Mouse (Mus musculus) kidney, adult 8-10 months (tissue): ENCODE measurements around the gene Fxyd7.

ENCODE experiments used
- DNase-seq, 2 experiments: peaks; one replicate each; pipeline ENCODE4 v3.0.0; 2022

Gene Fxyd7

DNA sequence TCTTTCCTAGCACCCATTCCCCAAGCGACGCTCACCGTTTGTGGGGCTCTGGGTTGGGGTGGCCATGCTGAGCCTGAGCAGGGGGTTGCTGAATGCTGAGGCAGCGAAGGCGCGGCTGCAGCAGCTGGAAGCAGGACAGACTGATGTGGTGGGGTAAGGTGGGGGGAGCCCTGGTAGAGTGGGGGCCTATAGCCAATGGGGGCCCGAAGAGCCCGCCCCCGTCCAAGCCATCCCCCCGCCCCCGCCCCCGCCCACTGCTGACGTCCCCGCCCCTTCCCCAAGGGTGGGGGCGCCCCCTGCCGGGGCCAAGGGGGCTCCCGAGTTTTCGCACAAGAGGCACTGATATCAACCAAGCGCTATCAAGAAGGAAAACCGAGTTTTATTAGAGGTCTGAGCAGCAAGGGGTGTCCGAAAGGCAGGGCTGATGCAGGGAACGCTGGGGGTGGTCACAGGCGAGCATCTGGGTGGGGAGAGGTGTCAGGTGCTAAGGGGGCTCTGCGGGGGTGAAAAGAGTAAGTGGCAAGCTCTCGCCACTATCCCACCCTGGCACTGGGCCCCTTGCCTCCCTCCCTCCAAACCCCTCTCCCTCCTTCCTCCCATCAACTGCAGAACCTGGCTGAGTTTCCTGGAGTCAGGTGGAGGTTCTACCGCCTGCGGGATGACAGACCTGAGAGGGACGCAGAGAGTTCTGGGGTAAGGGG is at the start of gene Fxyd7:
Gene Fxyd7, minus strand, starts transcription at position 147 of the 701 bp plus-strand sequence.
- no peak for DNase-seq

DNA sequence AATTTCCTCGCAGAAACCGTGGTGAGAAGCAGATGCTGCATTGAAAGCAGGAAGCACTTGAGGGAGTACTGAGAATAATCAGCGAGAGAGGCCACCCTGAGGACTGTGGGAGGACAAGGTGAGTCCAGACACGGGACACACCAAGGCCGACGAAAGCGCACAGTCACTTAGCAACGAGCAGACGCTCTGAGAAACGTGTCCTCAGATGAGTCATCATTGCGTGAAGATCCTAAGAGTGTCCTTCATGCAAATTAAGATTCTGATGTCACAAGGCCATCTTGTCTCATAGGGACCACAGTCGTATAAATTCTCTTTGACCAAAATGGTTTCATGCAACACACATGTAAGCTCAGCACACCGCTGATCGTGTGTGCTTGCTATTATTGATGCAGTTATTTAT is 49.5 kb upstream of the Fxyd7 start:
- DNase-seq, result no peak

DNA sequence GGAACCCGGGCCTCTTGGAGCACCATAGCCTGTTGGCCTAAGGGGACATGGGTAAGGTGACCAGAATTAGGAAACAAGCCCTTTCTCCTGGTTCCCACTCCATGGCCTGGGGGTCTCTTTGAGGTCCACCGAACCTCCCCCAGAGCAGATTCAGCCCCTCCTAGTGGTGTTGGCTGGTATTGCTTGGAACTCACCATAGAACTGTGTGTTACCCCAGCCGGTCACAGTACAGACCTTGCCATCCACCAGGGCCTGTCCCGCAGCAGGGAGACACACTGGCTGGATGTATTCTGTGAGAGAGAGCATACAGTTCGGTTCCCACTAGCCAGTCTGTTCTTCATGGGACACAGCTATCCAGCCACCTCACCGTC is 48.3 kb upstream of the Fxyd7 start:
- no peak for DNase-seq

DNA sequence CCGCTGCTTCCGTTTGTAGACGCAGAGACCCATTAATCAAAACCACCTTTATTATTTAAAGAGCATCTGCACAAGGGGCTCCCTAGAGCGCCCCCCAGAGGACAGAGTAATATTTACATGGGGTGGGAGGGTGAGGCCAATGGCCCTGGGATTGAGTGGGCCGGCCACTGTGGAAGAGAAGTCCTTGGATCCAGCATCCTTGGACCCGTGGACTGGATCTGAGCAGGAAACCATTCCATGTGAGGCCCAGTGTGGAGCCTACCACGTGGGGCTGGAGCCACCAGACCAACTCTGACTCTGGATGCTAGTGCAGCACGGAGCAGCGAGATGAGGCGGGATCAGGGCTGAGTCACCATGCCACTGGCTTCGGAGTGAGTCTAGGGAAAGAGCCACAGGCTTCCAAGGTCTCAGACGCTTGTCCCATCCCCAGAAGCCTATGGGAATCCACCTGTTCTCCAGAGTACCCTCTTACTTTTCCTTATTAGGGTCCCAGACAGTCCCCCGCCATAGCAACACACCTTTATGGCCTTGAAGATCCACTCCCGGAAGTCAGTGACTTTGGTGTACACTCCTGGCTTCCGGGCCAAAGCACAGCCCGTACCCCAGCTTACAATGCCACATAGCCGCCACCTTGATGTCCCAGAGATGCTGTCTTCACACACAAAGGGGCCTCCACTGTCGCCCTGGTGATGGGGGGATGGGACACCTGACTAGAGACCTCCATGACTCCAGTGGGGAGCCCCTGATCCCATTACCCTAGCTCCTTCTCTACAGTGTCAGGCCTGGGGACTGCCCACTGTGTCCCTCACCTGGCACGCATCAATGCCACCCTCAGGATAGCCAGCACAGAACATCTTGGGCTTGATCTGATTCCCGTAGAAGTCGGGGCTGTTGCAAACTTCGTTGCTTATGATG is 47.7 kb upstream of the Fxyd7 start:
- peak in 1 of 2 experiments; percentile 44 for DNase-seq

DNA sequence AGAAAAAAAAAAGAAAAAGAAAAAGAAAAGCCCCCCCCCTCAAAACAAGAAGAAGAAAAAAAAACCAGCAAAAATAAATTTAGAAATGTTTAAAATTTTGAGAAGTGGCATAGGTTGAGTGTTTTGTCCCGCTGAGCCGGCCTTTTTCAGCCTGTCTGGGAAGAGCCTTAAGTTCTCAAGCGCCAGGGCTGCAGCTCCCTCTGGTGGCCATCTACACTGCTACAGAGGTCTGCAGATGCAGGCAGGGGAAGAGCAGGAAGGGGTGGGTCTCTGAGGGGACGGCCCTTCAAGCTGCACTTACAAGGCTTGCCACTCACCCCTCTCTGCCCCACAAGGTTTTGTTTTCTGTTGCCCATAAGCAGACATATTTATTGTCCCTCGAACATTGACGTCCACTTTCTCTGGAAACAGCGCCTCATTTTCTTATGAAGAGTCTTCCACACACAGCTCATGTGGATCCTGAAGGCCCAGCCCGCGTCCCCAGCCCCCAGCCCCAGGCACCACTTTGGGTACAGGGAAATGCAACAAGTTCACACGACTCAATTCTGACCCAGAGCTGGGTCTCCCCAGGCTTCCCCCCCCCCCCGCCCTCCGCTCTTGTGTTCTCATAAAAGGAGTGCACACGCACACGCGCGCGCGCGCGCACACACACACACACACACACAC is 46.4 kb upstream of the Fxyd7 start:
- DNase-seq, result peak; percentile 85 to 92

DNA sequence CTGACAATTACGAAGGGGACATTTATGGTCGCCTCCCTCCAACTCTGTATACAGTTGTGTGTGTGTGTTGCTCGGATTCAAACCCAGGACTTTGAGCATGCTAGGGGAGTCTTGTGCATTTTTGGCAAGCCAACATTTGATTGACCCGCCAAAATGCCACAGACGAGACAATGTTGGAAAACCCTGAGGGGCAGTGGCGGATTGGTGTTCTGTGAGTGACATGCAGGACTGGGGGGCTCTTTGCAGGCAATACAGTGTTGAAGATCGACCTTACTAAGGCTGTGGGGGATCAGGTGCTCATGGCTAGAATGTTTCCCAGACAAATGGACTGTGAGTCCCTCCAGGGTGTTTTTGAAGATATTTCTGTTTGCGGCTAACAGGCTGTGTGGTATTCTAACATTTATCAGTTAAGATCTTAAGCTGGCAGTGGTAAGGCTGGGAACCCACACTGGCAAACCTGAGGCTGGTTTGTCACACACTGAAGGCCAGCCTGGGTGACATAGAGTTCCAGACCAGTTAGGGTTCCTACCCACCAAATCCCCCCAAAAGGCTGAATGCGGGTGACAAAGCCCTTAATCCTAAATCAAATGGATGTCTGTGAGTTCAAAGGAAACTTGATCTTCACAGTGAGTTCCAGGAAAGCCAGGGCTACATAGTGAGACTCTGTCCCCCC is 45.8 kb upstream of the Fxyd7 start:
- DNase-seq, result no peak

DNA sequence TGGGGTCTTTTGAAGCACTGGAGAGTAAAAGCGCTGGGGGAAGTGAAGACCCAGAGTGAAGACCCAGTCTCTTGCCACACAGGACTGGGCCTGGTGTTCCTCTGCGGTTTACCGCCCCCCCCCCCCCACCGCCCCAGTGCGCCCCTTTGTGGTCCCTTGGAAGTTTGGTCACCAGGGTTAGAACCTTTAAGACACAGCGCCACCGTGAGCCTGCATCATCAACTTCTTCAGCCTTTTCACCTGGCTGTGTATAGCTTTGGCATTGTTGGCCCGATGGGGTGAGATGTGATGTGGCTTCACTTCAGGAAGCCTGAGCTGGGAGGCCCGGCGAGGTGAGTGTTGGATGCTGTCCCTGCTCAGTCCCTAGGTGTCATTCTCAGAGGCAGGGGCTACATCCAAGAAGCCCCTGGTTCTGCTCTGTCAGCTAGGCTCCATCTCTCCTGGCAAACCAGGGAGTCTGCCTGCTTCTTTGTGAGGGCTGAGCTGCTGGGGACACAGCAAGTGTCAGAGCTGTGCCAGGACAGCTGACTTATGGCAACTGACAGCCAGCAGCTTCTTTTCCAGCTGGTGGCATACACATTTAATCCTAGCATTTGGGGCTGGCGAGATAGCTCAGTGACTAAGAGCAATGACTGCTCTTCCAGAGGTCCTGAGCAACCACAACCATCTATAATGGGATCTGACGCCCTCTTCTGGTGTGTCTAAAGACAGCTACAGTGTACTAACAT is 43.7 kb upstream of the Fxyd7 start:
- DNase-seq, result no peak

DNA sequence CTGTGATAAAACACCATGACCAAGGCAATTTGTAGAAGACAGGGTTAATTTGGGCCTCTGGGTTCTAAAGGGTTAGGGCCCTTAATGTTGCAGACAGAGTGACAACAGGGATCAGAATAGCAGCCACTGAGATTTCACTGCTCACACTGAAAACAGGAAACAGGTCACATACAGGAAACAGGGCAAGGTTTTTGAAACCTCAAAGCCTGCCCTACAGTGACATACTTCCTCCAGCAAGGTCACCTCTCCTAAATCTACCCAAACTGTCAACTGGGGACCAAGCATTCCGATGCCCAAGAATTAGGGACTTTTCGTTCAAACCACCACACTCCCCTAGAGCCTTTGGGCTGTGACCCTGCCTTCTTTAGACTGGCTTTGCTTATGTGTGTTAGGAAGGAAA is 38.5 kb upstream of the Fxyd7 start:
- no peak for DNase-seq

DNA sequence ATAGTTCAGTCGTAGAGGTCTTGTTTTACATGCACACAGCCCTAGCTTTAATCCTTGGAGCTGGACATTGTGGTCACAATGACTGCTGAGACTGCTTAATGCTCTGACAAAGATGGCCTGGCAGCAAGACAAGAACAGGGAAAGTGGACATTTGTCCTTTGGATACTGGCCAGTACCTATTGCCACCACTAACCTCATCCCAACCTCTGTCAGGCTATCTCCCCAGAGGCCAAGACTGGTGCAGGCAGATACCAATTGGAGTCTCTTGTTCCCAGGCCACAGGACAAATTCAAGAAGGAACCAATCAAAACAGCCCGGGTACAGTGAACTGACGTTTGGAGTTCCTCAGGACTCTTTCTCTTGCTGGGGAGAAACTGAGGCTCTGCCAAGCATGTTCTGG is 36.9 kb upstream of the Fxyd7 start:
- no peak for DNase-seq

DNA sequence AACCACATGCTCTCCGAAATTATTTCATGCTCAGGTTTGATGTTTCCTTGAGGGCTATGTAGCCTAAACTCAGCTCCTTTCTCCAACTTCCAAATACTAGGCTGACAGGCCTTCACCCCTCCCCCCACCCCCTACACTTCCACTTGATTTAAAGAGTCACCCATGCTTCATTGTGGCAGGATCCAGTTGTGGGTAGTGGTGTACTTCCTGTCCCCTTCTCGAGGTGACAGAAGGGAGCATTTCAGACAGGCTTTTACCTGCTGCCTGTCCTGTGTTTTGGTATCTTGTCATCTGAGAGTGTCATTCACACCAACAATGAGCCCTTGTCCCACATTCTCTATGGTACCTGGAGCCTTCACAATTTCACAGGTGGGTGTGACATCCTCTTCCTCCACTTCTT is 36.0 kb upstream of the Fxyd7 start:
- no peak for DNase-seq

DNA sequence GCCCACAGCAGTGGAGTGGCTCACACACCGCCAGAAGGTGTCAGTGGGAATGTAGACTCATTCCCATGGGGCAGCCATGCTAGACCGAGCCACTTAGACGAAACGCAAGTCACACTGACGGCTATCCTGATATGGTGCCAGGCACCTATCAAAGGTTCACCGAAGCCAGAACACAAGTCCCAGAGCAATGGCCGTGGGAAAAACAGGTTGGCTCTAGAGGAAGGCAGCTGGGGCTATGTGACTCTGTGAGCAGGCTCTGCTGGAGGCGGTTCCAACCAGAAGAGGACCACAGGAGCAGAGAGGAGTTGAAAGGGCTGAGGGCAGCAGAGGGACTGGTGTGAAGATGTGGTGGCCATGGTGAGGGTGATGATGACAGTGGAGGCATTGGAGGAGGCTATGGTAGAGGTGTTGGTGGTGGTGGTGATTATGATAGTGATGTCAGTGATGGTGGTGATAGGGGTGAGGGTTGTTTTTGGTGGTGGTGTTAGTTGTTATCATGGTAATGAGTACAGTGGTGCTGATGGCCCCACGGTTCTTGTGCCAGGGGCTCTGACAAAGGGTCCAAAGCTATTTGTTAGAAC is 35.0 kb upstream of the Fxyd7 start:
- DNase-seq, result no peak

DNA sequence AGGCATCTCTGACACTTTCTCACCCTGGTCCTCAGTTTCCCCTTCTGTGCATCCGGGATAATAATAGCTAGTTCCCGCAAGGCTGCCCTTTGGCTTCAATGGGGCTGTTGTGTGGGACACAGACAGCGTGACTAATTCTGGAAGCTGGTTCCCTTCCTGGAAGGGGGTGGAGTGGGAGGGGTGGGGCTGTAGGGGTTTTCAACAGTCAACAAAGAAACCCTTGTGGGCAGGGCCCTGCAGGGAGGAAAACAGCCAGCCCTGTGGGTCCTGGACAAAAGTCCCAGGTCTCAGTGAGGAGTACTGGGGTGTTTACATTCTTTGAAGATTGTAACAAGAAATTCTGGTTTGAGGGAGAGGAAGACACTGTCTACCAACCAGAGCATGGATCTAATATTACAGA is 33.9 kb upstream of the Fxyd7 start:
- no peak for DNase-seq

DNA sequence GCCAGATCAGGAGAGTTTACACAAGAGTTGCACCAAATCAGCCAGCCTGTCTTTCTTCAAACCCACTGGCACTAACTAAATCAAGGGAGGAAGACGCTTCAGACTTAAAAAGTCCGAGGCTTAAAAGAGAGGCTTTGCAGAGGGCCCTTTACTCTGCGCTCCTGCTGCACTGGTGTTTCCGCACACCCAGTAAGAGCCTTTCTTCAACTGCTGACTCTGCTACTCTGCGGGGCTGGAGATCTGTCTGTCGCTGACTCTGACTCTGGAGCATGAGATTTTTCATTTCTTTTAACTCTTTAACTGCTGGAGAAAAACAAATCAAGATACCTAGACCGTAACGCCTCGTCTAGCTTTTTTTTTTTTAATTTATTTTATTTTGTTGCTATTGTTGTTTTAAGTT is 32.9 kb upstream of the Fxyd7 start:
- no peak for DNase-seq

DNA sequence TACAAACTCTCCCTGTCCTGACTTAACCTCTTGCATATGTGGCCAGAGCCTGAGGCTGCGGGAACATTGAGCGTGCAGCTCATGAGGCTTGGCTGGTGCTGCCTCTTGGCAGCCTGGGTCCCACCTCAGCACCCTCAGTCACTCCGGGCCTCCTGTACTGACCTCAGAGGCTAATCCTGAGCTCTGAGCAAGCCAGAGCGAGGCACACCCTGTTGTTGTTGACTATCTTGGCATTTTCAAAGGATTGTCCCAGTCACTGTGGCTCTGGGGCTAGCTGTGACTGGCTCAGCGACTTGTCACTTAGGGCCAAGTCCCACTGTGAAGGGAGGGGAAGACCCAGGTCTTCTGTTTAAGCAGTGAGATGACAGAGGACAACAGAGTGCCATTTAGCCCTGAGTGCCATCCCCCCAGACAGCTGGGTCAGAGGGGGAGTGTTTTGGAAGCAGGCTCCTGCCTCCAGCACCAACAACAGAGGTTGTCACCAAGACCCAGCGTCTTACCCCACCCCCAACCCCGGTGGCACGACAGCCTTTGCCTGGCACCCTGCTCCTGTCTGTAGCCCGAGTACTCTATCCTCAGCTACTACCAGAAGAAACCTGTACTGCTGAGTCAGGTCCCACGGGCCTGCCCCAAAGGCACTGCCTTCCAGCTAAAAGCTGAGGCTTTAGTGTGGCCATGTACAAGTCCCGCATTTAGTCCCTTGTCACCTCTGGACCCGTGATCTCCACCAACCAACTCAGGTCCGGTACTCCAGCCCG is 31.7 kb upstream of the Fxyd7 start:
- DNase-seq, result no peak

DNA sequence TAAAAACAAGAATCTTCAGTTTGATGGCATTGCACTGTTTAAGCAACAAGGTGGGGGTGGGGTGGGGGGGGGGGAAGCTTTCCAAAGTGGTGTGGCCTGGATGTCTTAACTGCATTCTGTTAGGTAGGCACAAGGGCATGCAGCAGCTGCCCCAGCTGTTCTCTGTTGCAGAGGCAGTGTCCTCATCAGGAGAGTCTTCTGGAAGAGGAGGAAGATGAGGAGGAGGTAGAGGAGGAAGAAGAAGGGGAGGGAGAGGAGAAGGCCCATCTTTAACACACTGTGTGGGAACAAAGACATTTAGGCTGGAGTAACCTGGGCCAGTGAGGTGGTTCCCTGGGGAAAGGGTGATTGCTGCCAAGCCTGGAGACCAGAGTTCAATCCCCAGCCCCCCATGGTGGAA is 30.8 kb upstream of the Fxyd7 start:
- DNase-seq, result no peak

DNA sequence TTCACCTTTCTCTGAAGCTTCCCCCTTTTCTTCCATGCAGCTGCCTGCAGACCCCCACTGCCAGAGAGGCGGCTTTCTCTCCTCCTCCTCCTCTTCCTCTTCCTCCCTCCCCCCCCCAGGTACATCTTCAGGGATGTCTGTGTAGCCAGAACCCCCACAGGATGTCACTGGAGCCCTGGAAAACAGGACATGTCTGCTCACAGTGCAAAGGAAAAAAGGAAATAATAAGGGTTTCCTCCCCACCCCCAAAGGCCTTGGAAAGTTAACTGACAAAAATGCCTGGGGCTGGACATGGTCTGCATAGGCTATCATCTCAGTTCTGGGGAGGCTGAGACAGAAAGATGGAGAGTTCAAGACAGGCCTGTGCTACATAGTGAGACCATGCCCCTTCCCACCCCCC is 29.8 kb upstream of the Fxyd7 start:
- DNase-seq, result no peak

DNA sequence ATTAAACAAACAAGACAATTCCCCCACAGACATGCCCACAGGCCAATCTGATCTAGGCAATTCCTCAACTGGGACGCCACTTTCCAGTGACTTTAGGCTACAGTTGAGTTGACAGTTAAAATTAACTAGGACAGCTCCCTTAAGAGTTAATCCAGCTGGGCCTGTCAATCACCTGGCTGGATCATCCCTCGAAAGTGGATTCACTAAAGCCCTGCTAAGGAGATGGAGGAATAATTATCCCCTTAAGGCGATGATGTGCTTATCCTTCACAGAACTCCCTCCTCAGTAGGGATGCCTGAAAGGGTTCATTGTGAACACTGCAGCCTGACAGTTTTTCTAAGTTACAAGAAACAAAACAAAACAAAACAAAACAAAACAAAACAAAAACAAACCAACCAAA is 29.3 kb upstream of the Fxyd7 start:
- no peak for DNase-seq

DNA sequence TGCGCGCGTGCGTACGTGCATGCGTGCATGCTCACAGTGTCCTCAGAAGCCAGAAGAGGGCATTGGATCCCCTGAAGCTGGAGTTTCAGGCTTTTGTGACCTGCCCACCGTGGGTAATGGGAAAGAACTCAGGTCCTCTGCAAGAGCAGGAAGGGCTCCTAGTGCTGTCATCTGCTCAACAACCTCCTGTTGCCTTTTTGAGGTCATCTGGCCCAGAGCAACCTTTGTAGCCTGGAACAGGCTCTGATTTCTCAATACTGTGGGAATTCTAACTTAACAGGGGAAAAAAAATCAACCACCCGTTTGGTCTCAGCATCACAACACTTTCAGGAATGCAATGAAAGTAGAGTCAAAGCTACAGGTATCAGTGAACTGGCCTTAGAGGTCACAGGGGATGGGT is 28.4 kb upstream of the Fxyd7 start:
- DNase-seq, result no peak

DNA sequence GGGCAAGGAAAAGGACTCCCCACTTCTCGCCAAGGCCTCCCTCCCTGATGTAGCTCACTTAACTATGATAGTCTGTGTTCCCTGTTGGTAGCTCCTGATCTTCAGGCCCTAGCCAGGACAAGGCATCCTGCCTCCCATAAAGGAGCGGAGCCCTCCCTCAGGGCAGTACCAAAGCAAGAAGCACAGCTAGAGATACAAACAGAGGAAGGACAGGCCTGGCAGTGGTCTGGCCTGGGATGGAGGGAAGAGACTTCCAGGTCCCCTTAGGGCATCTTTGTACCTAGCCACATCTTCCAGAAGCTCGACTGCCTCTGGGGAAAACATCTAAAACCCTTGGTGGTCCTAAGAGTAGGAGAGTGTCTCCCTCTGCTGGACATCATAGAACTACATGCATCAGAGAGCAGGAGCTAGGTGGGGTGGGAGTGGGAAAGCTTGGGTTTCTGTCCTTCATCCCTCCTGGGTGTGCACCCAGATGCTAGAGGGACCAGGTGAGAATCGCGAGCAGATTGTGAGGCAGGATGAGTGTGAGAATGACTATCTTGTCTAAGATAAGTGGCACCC is 26.7 kb upstream of the Fxyd7 start:
- DNase-seq, result no peak

DNA sequence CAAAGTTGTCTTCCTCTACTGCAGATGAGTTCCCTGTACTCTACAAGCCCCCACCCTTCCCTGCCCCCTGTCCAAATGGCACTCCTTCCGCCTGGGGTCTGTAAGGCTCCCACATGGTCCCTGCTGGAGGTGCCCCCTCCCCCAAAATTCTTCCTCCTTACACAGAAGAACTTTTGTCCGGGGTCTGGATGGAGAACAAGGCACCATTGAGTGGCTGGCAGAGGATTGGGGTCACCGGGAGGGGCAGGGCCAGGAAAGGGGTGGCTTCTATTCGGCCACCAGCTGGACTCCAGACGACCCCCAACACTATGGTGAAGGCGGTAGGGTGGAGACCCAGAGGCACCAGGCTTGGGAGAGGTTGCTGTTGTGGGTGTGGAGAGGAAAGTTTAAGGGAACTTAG is 26.2 kb upstream of the Fxyd7 start:
- no peak for DNase-seq

DNA sequence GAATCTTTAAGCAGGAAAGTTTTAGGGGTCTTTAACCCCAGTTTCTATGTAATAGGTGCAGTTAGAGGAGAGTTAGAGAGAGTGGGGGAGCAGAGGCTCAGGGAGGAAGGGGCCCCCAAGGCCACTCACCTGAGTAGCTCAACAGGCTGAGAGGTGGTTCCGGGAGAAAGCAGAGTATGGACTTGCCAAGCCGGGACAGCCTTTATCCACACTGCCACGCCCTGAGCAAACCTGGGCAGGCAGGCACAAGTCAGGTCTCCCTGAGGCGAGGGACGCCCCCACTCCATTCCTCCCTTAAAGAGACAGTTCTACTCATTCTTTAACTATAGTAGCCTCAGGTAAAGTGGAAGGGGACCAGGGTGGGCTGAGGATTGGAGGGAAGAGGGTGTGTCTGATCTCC is 25.2 kb upstream of the Fxyd7 start, which contains the start of gene Fxyd3:
Gene Fxyd3, minus strand, starts transcription at position 213 of the 400 bp plus-strand sequence.
- no peak for DNase-seq
